Mouse (Mus musculus) brain, embryonic 14.5 days (tissue): ENCODE results near the gene Ift57.

ENCODE experiments used
- CTCF ChIP-seq: fragments of 200-500 bp; IDR thresholded peaks from 2 replicates; pipeline ENCODE4 v1.5.1; 2012; ENCODE audit warnings: inconsistent platforms, mild to moderate bottlenecking, moderate library complexity, borderline replicate concordance; ENCODE audit not compliant: insufficient read depth, insufficient read length; ENCODE audit errors: extremely low read depth
- POLR2A ChIP-seq: fragments of 200-500 bp; IDR thresholded peaks from 2 replicates; pipeline ENCODE4 v1.6.1; 2012; ENCODE audit warnings: mild to moderate bottlenecking, inconsistent platforms, borderline replicate concordance; ENCODE audit not compliant: poor library complexity, insufficient read depth, insufficient read length, severe bottlenecking; ENCODE audit errors: extremely low read depth

DNA sequence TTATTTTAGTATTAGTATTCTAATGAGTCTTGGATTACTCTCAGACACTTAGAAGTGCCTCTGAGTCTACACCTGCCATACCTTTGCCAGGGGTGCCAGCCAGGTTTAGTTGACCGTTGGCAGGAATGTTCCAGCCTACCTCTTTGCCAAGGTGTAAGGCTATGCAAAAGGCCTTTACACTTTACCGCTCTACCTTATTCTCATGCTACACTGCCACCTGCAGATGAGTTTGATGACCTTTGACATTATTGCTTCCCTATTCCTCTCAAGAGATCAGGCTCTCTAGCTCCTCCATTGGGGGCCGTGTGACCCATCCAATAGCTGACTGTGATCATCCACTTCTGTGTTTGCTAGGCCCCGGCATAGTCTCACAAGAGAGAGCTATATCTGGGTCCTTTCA, 41.9 kb upstream of the Ift57 start:
- no peak for TF ChIP-seq CTCF
- TF ChIP-seq POLR2A = no peak
